12 mouse cellular contexts compared by ENCODE assay signal in genomic region chr14:48673541-48673940, GRCm38 (mm10). TPM values are rescaled to one million over a fixed set of nuclear protein-coding genes. Genes with fewer than 3 reads are reported as not detected.
DNase-seq lines count a peak whose midpoint lies in the region; ATAC-seq lines count a peak whose summit lies in the region.
"Had no signal": no experiment of that assay in that cellular context is flagged by ENCODE, and none has a peak within 500 bp of the region (broad histone marks: within the 10 kb centered on the region; RNA-seq: fewer than 3 reads in every experiment).

Gene Otx2, minus strand, starts transcription at chr14:48673819.

- H3K9ac ChIP-seq in kidney, embryonic 15.5 days, result no peak within 1 kb of the TSS
- H3K9ac ChIP-seq in hindbrain, embryonic 11.5 days (ENCODE audit: low read depth, low read length), result no peak within 1 kb of the TSS
- H3K9ac ChIP-seq in midbrain, embryonic 16.5 days (ENCODE audit: low read depth, low read length), result peak within 1 kb of the TSS; percentile 68
- H3K9ac ChIP-seq: neural tube, embryonic 12.5 days had no signal

- H3K4me1 ChIP-seq in kidney, embryonic 15.5 days, result peaks cover 10% of the 10 kb centered on the region; the same call in 1 of the 2 replicates
- H3K4me1 ChIP-seq in hindbrain, embryonic 11.5 days (replicated peaks; ENCODE audit: control insufficient read depth, insufficient read depth, low read length), result no peaks in the 10 kb centered on the region
- peaks cover 8% of the 10 kb centered on the region; the same call in 1 of the 2 replicates for H3K4me1 ChIP-seq in midbrain, embryonic 16.5 days (ENCODE audit: control insufficient read depth, insufficient read depth, low read length)

- H3K36me3 ChIP-seq in kidney, embryonic 15.5 days, result no peaks in the 10 kb centered on the region
- no peaks in the 10 kb centered on the region for H3K36me3 ChIP-seq in hindbrain, embryonic 11.5 days (ENCODE audit: control insufficient read depth, insufficient read depth, low read length)
- H3K36me3 ChIP-seq in midbrain, embryonic 16.5 days (ENCODE audit: control insufficient read depth, insufficient read depth, low read length), result no peaks in the 10 kb centered on the region
- H3K36me3 ChIP-seq: G1E; neural tube, embryonic 12.5 days had no signal

- H3K4me3 ChIP-seq in kidney, embryonic 15.5 days (replicated peaks), result no peak within 1 kb of the TSS
- H3K4me3 ChIP-seq in hindbrain, embryonic 11.5 days (ENCODE audit: low read depth, low read length), result no peak within 1 kb of the TSS
- H3K4me3 ChIP-seq in midbrain, embryonic 16.5 days (ENCODE audit: low read depth, low read length), result peak within 1 kb of the TSS; percentile 41
- H3K4me3 ChIP-seq: neural tube, embryonic 12.5 days had no signal

- peaks cover 98% of the 10 kb centered on the region for H3K27me3 ChIP-seq in kidney, embryonic 15.5 days
- H3K27me3 ChIP-seq in hindbrain, embryonic 11.5 days (ENCODE audit: control insufficient read depth, insufficient read depth, low read length), result peaks cover 76% of the 10 kb centered on the region
- H3K27me3 ChIP-seq in midbrain, embryonic 16.5 days (ENCODE audit: control insufficient read depth, insufficient read depth, low read depth, low read length), result peaks cover 14% of the 10 kb centered on the region

- no peak for DNase-seq in kidney, postnatal 36 days
- peak; percentile 34 for DNase-seq in embryo, embryonic 10 days (ENCODE audit: low spot score)
- peak; percentile 58 for DNase-seq in hindbrain, embryonic 11.5 days (ENCODE audit: low spot score)
- DNase-seq in ovary, adult 18-20 months (ENCODE audit: low spot score), result no peak
- DNase-seq in adrenal gland, postnatal 10 days, result no peak
- DNase-seq in thymus, postnatal 14 days, result no peak

- no peak within 1 kb of the TSS for H3K4me2 ChIP-seq in kidney, embryonic 15.5 days
- no peak within 1 kb of the TSS; the same call in 1 of the 2 replicates for H3K4me2 ChIP-seq in hindbrain, embryonic 11.5 days (replicated peaks; ENCODE audit: low read depth, low read length)
- peak within 1 kb of the TSS; percentile 68 for H3K4me2 ChIP-seq in midbrain, embryonic 16.5 days (ENCODE audit: low read length)
- H3K4me2 ChIP-seq: neural tube, embryonic 12.5 days had no signal

- no peak within 1 kb of the TSS for H3K27ac ChIP-seq in kidney, embryonic 15.5 days
- no peak within 1 kb of the TSS for H3K27ac ChIP-seq in hindbrain, embryonic 11.5 days (ENCODE audit: low read depth, low read length)
- H3K27ac ChIP-seq in midbrain, embryonic 16.5 days (ENCODE audit: low read length), result peak within 1 kb of the TSS; percentile 69
- H3K27ac ChIP-seq: kidney, postnatal 0 days; neural tube, embryonic 12.5 days had no signal

- ATAC-seq in kidney, embryonic 15.5 days (replicated peaks; ENCODE audit: low FRiP score), result peak; percentile 52; the same call in 1 of the 2 replicates
- ATAC-seq in hindbrain, embryonic 11.5 days (ENCODE audit: low FRiP score), result no peak
- ATAC-seq in midbrain, embryonic 16.5 days, result 0 out of 2 replicates have a peak, but pooled peaks have one; percentile 8

- WGBS in kidney, embryonic 15.5 days, result 0% methylated on average over 27 of the region's 27 CpGs
- under 1% methylated on average over 27 of the region's 27 CpGs for WGBS in hindbrain, embryonic 11.5 days
- under 1% methylated on average over 27 of the region's 27 CpGs for WGBS in midbrain, embryonic 16.5 days

- H3K9me3 ChIP-seq in kidney, embryonic 15.5 days (replicated peaks), result no peaks in the 10 kb centered on the region
- no peaks in the 10 kb centered on the region for H3K9me3 ChIP-seq in hindbrain, embryonic 11.5 days (ENCODE audit: control insufficient read depth, low read length)
- no peaks in the 10 kb centered on the region for H3K9me3 ChIP-seq in midbrain, embryonic 16.5 days (replicated peaks; ENCODE audit: control insufficient read depth, low read length, poor library complexity, severe bottlenecking)
- H3K9me3 ChIP-seq: G1E; neural tube, embryonic 12.5 days had no signal

RNA-seq across cellular contexts. Expression of gene Otx2, which starts in this region (rescaled TPM):
- not detected in 2 replicates for polyA plus RNA-seq in kidney, embryonic 15.5 days (2015; fragmentation: Nextera tagmentation; extraction: Ambion mirVana)
- polyA plus RNA-seq in hindbrain, embryonic 11.5 days (2014; fragmentation: Nextera tagmentation; extraction: Ambion mirVana), result 13.9 TPM in 2 replicates
- 69.3 and 79.5 TPM in 2 replicates for polyA plus RNA-seq in midbrain, embryonic 16.5 days (2015; fragmentation: Nextera tagmentation; extraction: Ambion mirVana)
- total RNA-seq in adrenal gland, postnatal 10 days (2021), result not detected
- polyA plus RNA-seq: G1E; kidney, postnatal 0 days; liver, embryonic 16.5 days; neural tube, embryonic 12.5 days had no signal

Comparison
In these comparisons a context has a peak if more than half of its experiments do, and no peak if none do; other contexts are left out.
1. RNA of gene Otx2 (polyA plus RNA-seq): 69.3 to 79.5 TPM in midbrain, embryonic 16.5 days and 13.9 TPM in hindbrain, embryonic 11.5 days; not detected in kidney, embryonic 15.5 days; every median in the first group is over 10 times any median in the second.
2. Peak in ATAC-seq in kidney, embryonic 15.5 days; RNA of the gene not detected or under 1 TPM.
3. DNase-seq: peak in embryo, embryonic 10 days (single experiment) and hindbrain, embryonic 11.5 days (single experiment); none in kidney, postnatal 36 days (0 of 2), ovary, adult 18-20 months (single experiment), adrenal gland, postnatal 10 days (single experiment) and thymus, postnatal 14 days (single experiment).